Mouse (Mus musculus) neural tube, embryonic 11.5 days (tissue): ENCODE measurements around the gene Rnf39. TPM values are rescaled to one million over a fixed set of nuclear protein-coding genes. Genes with fewer than 3 reads are reported as not detected.
A peak's percentile ranks its signal among the peaks of the same experiment; 100 is the strongest.

Experiments
- ATAC-seq: fragments of 200-750 bp; cut with Nextera tagmentation; 2 replicates; pipeline ENCODE4 v1.8.0; 2017; ENCODE audit warnings: moderate number of reproducible peaks, mild to moderate bottlenecking, moderate TSS enrichment, moderate library complexity; ENCODE audit not compliant: insufficient read depth, low FRiP score, low TSS enrichment
- DNase-seq: peaks from one replicate; pipeline ENCODE4 v3.0.0-alpha.2; 2015; ENCODE audit warnings: low spot score
- H3K27ac ChIP-seq: fragments of 300-500 bp; sonication (generic); 2 replicates; pipeline ENCODE4 v1.5.1; 2014; ENCODE audit warnings: low read depth, mild to moderate bottlenecking, low read length
- H3K27me3 ChIP-seq: fragments of 300-500 bp; sonication (generic); 2 replicates; pipeline ENCODE4 v1.6.1; 2014; ENCODE audit warnings: mild to moderate bottlenecking, low read length, mixed read lengths; ENCODE audit not compliant: control insufficient read depth, insufficient read depth
- H3K36me3 ChIP-seq: fragments of 300-500 bp; sonication (generic); 2 replicates; pipeline ENCODE4 v1.6.1; 2014; ENCODE audit warnings: mild to moderate bottlenecking, low read length, moderate library complexity, mixed read lengths; ENCODE audit not compliant: control insufficient read depth, insufficient read depth
- H3K4me1 ChIP-seq: fragments of 300-500 bp; sonication (generic); 2 replicates; pipeline ENCODE4 v1.6.1; 2014; ENCODE audit warnings: low read length, mixed read lengths; ENCODE audit not compliant: control insufficient read depth, insufficient read depth
- H3K4me2 ChIP-seq: fragments of 300-500 bp; sonication (generic); 2 replicates; pipeline ENCODE4 v1.6.1; 2014; ENCODE audit warnings: low read depth, mild to moderate bottlenecking, moderate library complexity
- H3K4me3 ChIP-seq: fragments of 300-500 bp; sonication (generic); 2 replicates; pipeline ENCODE4 v1.5.1; 2014; ENCODE audit warnings: low read depth, low read length
- H3K9ac ChIP-seq: fragments of 300-500 bp; sonication (generic); 2 replicates; pipeline ENCODE4 v1.6.1; 2014; ENCODE audit warnings: mild to moderate bottlenecking, low read length
- H3K9me3 ChIP-seq: fragments of 300-500 bp; sonication (generic); 2 replicates; pipeline ENCODE4 v1.6.1; 2016; ENCODE audit warnings: low read length; ENCODE audit not compliant: control insufficient read depth
- WGBS: fragments of 180-500 bp; shearing (Covaris S2); extraction: QIAGEN DNeasy Blood & Tissue Kit; methylation state at CpG from one replicate; pipeline ENCODE4 v1.1.7; 2014; 5-methylcytosine and 5-hydroxymethylcytosine counted together
- polyA plus RNA-seq: library from polyadenylated mRNA; unstranded; fragments of >200 nt; fragmentation: Nextera tagmentation; extraction: Ambion mirVana; gene quantifications from 2 replicates; pipeline ENCODE4 v1.2.1, GENCODE M21; 2014

Gene Rnf39
- polyA plus RNA-seq, 1 experiment from 2014 or later, result 0.93 TPM

DNA sequence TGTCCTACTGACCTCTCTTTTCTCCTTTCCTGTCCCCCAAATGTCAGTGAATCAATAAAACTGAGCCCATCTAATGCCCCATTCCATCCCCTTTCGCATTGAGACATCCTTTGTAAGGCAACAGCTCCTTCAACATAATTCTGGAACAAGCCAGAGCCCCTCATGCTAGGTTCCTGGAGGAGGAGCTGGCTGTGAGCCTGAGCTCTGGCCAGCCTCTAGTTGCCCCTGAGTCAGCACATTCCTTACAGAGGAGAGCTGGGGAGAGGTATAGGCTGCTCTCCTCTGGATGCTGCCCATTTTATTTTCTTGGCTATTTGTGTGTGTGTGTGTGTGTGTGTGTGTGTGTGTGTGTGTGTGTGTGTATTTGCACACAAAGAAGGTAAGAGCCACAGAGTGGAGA is 34.5 kb upstream of the Rnf39 start:
- H3K4me2 ChIP-seq, result no peak overlapping the region
- H3K4me3 ChIP-seq, result no peak overlapping the region
- no peaks in the 10 kb centered on the region for H3K4me1 ChIP-seq
- H3K36me3 ChIP-seq, result no peaks in the 10 kb centered on the region
- no peak overlapping the region for H3K9ac ChIP-seq
- no peak for ATAC-seq
- no peaks in the 10 kb centered on the region for H3K9me3 ChIP-seq
- no peak overlapping the region for H3K27ac ChIP-seq
- no peak for DNase-seq
- H3K27me3 ChIP-seq, result no peaks in the 10 kb centered on the region
- WGBS, result 50% methylated on average over 1 of the region's 1 CpGs

- Histone ChIP-seq H3K4me2 (no peak overlapping the region), H3K4me1 (no peaks in the 10 kb centered on the region), H3K4me3 (no peak overlapping the region), H3K27ac (no peak overlapping the region), H3K36me3 (no peaks in the 10 kb centered on the region), H3K9me3 (no peaks in the 10 kb centered on the region), H3K27me3 (no peaks in the 10 kb centered on the region), H3K9ac (no peak overlapping the region)
- ATAC-seq (no peak), DNase-seq (no peak)
- 64% methylated on average over 4 of the region's 4 CpGs for WGBS
Observed at GRCm38 (mm10) chr17:36909802-36910201, 32.9 kb upstream of the Rnf39 start.

- 80% methylated on average over 2 of the region's 2 CpGs for WGBS
- Histone ChIP-seq H3K9me3 (no peaks in the 10 kb centered on the region), H3K9ac (no peak overlapping the region), H3K27ac (no peak overlapping the region), H3K4me3 (no peak overlapping the region), H3K36me3 (no peaks in the 10 kb centered on the region), H3K4me1 (no peaks in the 10 kb centered on the region), H3K4me2 (no peak overlapping the region), H3K27me3 (no peaks in the 10 kb centered on the region)
- DNase-seq (no peak), ATAC-seq (no peak)
Observed at GRCm38 (mm10) chr17:36912031-36912430, 30.7 kb upstream of the Rnf39 start.

DNA sequence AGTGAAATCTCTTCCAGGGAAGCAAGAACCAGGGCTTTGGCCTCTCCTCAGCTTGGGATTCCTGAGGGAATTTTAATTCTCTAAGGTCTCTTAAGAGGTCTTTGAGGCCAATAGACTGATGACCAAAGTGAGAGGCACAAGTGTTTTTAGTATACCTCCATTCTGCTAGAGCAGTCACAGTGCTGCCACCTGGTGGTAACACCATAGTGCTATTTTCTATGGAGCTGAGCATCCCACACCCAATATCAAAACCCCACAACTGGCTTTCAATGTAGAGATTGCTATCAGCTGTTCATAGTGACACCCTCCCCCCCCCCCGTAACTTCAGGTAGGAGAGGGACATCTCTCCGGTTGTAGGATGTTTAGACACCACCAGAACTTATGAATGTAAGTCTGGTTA is 28.6 kb upstream of the Rnf39 start:
- Histone ChIP-seq H3K9ac (no peak overlapping the region), H3K36me3 (no peaks in the 10 kb centered on the region), H3K4me3 (no peak overlapping the region), H3K9me3 (no peaks in the 10 kb centered on the region), H3K27ac (no peak overlapping the region), H3K4me1 (no peaks in the 10 kb centered on the region), H3K4me2 (no peak overlapping the region), H3K27me3 (no peaks in the 10 kb centered on the region)
- WGBS, result 3% methylated on average over 2 of the region's 2 CpGs
- DNase-seq, result peak; percentile 68
- no peak for ATAC-seq

DNA sequence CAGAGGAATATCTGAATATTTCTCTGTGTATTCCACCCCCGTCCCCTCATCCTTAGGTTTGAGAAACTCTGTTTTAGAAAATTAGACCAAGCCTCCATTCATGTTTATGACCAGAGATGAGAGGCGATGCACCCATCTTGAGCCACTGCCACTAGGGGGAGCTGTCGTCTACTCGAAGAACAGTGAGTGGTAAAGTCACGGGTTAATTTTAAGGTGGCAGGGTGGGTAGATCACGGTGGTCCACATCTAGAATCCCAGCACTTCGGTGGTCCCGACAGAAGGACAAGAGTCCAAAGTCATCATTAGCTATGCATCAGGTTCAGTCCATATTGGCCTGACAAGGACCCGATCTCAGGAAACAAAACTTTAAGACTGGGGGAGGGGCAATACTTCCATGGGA is 27.6 kb upstream of the Rnf39 start:
- Histone ChIP-seq H3K36me3 (no peaks in the 10 kb centered on the region), H3K9ac (no peak overlapping the region), H3K4me1 (no peaks in the 10 kb centered on the region), H3K4me3 (no peak overlapping the region), H3K27me3 (no peaks in the 10 kb centered on the region), H3K9me3 (no peaks in the 10 kb centered on the region), H3K4me2 (no peak overlapping the region), H3K27ac (no peak overlapping the region)
- DNase-seq (peak; percentile 61), ATAC-seq (no peak)
- 13% methylated on average over 9 of the region's 9 CpGs for WGBS

DNA sequence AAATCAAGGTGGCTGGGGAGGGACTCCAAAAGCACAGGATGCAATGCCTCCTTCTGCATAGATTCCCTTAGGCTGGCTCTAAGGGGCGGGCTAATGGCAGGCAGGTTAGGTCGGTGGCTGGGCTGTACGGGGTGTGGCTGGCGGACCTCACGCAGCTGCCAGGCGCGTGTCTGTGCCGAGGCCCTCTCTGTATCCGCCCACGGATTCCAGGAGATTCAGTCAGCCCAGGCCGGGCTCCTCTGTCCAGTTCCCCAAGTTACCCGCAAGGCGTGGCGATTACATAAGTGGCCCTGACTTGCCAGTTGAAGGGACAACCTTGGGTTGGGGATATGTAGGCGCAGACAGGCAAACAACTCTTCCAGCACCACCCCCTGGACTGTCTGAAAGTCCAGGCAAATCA is 22.5 kb upstream of the Rnf39 start:
- DNase-seq, result no peak
- Histone ChIP-seq H3K36me3 (no peaks in the 10 kb centered on the region), H3K9me3 (no peaks in the 10 kb centered on the region), H3K4me2 (no peak overlapping the region), H3K4me1 (no peaks in the 10 kb centered on the region), H3K9ac (no peak overlapping the region), H3K27me3 (no peaks in the 10 kb centered on the region), H3K27ac (no peak overlapping the region), H3K4me3 (no peak overlapping the region)
- WGBS, result 48% methylated on average over 15 of the region's 15 CpGs
- ATAC-seq, result no peak

DNA sequence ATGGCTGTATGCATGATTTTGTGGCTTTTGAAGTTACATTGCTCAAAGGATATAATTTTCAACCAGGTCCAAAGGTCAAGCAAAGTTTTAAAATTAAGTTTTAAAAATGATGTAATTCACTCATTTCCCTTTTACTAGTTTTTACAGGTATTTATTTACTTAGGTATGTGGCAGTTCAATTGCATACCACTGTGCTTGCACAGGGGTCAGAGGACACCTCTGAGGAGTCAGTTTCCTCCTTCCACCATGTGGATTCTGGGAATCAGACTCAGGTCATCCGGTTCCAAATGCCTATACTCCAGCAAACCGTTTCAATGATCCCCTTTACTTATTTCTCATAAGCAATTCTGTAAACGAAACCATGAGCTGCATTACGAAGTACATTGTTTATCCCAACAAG is 20.0 kb upstream of the Rnf39 start:
- H3K9me3 ChIP-seq, result no peaks in the 10 kb centered on the region
- H3K4me3 ChIP-seq, result no peak overlapping the region
- H3K4me1 ChIP-seq, result no peaks in the 10 kb centered on the region
- no peak overlapping the region for H3K9ac ChIP-seq
- DNase-seq (no peak), ATAC-seq (no peak)
- 83% methylated on average over 4 of the region's 4 CpGs for WGBS
- H3K27me3 ChIP-seq, result no peaks in the 10 kb centered on the region
- no peak overlapping the region for H3K4me2 ChIP-seq
- H3K36me3 ChIP-seq, result no peaks in the 10 kb centered on the region
- H3K27ac ChIP-seq, result no peak overlapping the region

DNA sequence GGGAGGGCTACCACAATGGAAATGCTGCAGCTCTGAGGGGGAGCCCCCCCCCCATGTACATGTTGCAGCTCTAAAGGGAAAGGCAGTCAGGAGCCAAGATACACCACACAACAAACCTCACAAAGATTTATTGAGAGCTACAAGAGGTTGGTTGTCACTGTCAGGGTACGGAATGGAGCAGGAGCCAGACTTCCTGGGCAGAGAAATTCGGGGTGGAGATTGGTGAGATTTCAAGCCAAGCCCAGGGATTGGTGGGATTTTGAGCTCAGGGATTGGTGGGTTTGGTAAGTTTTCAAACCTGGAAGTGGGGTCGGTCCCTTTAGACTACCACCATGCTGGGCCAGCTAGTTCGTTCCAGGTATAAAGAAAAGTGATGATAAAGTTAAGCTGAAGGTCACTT is 19.2 kb upstream of the Rnf39 start:
- no peak for DNase-seq
- H3K9ac ChIP-seq, result no peak overlapping the region
- WGBS, result 70% methylated on average over 4 of the region's 4 CpGs

GRCm38 (mm10) chr17:36927496-36928120 is 15.1 kb upstream of the Rnf39 start:
- Histone ChIP-seq H3K27ac (no peak overlapping the region), H3K4me3 (no peak overlapping the region), H3K9ac (no peak overlapping the region), H3K36me3 (no peaks in the 10 kb centered on the region), H3K4me2 (no peak overlapping the region), H3K9me3 (no peaks in the 10 kb centered on the region), H3K27me3 (no peaks in the 10 kb centered on the region), H3K4me1 (no peaks in the 10 kb centered on the region)
- 63% methylated on average over 10 of the region's 10 CpGs for WGBS
- ATAC-seq (no peak), DNase-seq (no peak)

More for the DNA sequence above, 19.2 kb upstream of the Rnf39 start:
- H3K27me3 ChIP-seq, result no peaks in the 10 kb centered on the region
- no peak overlapping the region for H3K27ac ChIP-seq
- ATAC-seq, result no peak
- H3K4me1 ChIP-seq, result no peaks in the 10 kb centered on the region
- H3K4me2 ChIP-seq, result no peak overlapping the region
- no peak overlapping the region for H3K4me3 ChIP-seq
- no peaks in the 10 kb centered on the region for H3K36me3 ChIP-seq
- no peaks in the 10 kb centered on the region for H3K9me3 ChIP-seq
